Mouse (Mus musculus): Measurements from ENCODE around the gene Baz2b. TPM values are rescaled to one million over a fixed set of nuclear protein-coding genes. Genes with fewer than 3 reads are reported as not detected.
A peak's percentile ranks its signal among the peaks of the same experiment; 100 is the strongest.

Baz2b gene
- polyA plus RNA-seq, 1 experiment from 2014 or later: 108 TPM

DNA sequence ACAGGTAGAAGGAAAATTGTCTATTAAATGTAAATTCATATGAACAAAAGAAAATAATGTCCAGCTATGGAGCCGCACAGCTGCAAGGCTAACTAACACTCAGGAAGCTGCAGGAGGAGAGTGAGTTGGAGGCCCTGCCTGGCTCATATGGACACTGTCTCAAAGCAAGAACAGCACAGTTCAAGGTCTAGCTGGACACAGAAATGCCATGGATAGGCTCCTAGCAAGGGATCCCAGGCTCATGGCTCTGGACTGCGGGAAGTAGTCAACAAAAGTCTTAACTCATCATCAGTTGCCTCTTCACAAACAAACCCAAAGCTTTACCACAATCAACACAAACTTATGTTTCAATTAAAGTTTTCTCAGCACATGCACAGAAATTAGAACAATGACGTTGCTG, 169.5 kb downstream of the Baz2b start:
- H3K36me3 ChIP-seq (ENCODE audit: control insufficient read depth, insufficient read depth, low read length): no peaks in the 10 kb centered on the region
- H3K4me3 ChIP-seq (ENCODE audit: low read depth, low read length): no peak overlapping the region
- 95% methylated on average over 3 of the region's 3 CpGs for WGBS
- H3K9me3 ChIP-seq (ENCODE audit: control insufficient read depth, low read length): no peaks in the 10 kb centered on the region
- H3K4me1 ChIP-seq (replicated peaks; ENCODE audit: control insufficient read depth, insufficient read depth, low read length): peaks cover 3% of the 10 kb centered on the region; the same call in 1 of the 2 replicates
- no peak overlapping the region for H3K9ac ChIP-seq (ENCODE audit: low read depth, low read length)
- H3K27me3 ChIP-seq (ENCODE audit: control insufficient read depth, insufficient read depth, low read length): no peaks in the 10 kb centered on the region
- no peak for DNase-seq (ENCODE audit: low spot score)
- H3K27ac ChIP-seq (ENCODE audit: low read depth, low read length): no peak overlapping the region
- H3K4me2 ChIP-seq (replicated peaks; ENCODE audit: low read depth, low read length): no peak overlapping the region
- no peak for ATAC-seq (ENCODE audit: low FRiP score)

DNA sequence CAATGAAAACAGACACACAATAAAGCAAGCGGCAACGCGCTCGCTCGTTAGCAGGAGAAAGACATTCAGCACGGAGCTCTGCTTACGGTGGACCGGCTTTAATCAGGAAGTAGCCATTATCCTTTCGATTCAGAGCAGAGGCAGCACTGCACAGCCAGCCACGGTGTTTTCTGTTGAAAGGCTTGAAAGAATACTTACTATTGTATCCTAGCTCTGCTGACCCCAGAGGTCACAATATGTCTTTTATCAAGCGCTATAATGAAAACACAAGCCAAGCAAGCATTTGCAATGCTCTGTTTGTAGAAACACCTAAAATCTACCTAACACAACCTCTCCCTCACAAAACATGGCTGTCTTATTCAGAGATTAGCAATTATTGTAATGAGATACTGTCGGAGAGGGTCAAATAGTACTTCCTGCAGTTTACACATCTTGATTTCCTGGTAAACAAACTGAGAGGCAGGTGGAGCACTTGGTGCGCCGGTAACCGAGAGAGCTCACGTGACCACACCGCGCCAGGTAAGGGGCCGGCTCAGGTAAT, 172.6 kb downstream of the Baz2b start:
- Histone ChIP-seq H3K4me2 (replicated peaks; ENCODE audit: low read depth, low read length) (peak overlapping the region; percentile 29), H3K4me3 (ENCODE audit: low read depth, low read length) (peak overlapping the region; percentile 15), H3K27me3 (ENCODE audit: control insufficient read depth, insufficient read depth, low read length) (no peaks in the 10 kb centered on the region), H3K9ac (ENCODE audit: low read depth, low read length) (peak overlapping the region; percentile 24; the same call in 1 of the 2 replicates), H3K4me1 (replicated peaks; ENCODE audit: control insufficient read depth, insufficient read depth, low read length) (peaks cover 3% of the 10 kb centered on the region; the same call in 1 of the 2 replicates), H3K36me3 (ENCODE audit: control insufficient read depth, insufficient read depth, low read length) (no peaks in the 10 kb centered on the region), H3K9me3 (ENCODE audit: control insufficient read depth, low read length) (no peaks in the 10 kb centered on the region), H3K27ac (ENCODE audit: low read depth, low read length) (peak overlapping the region; percentile 44; the same call in 1 of the 2 replicates)
- ATAC-seq (ENCODE audit: low FRiP score) (0 out of 2 replicates have a peak, but pooled peaks have one; percentile 51), DNase-seq (ENCODE audit: low spot score) (peak; percentile 51)
- WGBS: 9% methylated on average over 19 of the region's 19 CpGs

DNA sequence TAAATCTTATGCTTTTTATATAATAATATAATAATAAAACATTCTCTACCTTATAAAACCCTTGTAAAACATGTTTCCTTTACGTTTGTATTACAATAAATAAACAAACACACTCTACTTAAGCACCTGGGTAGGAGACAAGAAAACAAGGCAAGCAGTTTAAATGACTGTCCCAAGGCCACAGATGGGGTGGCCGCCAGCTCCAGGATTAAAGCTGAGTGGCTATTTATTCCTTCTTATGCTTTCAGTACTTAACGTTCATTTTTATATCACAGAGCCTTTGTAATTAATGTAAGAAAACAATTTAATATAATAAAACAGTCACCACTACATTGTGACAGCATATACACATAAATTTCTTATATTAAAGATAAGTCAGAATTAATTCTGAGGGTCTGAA, 173.3 kb downstream of the Baz2b start:
- Histone ChIP-seq H3K4me3 (ENCODE audit: low read depth, low read length) (no peak overlapping the region), H3K27ac (ENCODE audit: low read depth, low read length) (no peak overlapping the region), H3K4me1 (replicated peaks; ENCODE audit: control insufficient read depth, insufficient read depth, low read length) (peaks cover 3% of the 10 kb centered on the region; the same call in 1 of the 2 replicates), H3K4me2 (replicated peaks; ENCODE audit: low read depth, low read length) (no peak overlapping the region), H3K27me3 (ENCODE audit: control insufficient read depth, insufficient read depth, low read length) (no peaks in the 10 kb centered on the region), H3K9ac (ENCODE audit: low read depth, low read length) (no peak overlapping the region), H3K9me3 (ENCODE audit: control insufficient read depth, low read length) (no peaks in the 10 kb centered on the region), H3K36me3 (ENCODE audit: control insufficient read depth, insufficient read depth, low read length) (no peaks in the 10 kb centered on the region)
- WGBS: 61% methylated on average over 3 of the region's 3 CpGs
- ATAC-seq (ENCODE audit: low FRiP score): no peak
- DNase-seq (ENCODE audit: low spot score): no peak

DNA sequence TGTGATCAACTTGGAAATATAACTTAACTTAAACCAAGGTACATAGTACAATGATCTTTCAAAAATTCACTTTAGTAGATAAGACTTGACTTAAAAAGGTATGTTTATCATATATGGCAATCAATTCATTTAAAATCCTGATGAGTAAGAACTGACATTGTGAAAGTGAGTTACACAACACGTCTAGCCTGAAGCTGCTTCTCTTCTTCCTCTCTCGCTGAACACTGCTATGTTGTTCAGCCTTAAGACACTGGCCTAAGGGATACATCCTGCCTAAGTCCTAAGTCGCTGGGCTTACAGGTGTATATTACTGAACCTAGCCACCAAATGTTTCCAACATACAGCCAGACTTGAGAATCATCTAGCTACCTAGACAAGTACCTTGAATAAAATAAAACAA, 178.6 kb downstream of the Baz2b start:
- H3K27ac ChIP-seq (ENCODE audit: low read depth, low read length): no peak overlapping the region
- H3K4me3 ChIP-seq (ENCODE audit: low read depth, low read length): no peak overlapping the region
- no peaks in the 10 kb centered on the region for H3K36me3 ChIP-seq (ENCODE audit: control insufficient read depth, insufficient read depth, low read length)
- DNase-seq (ENCODE audit: low spot score) (no peak), ATAC-seq (ENCODE audit: low FRiP score) (no peak)
- H3K9ac ChIP-seq (ENCODE audit: low read depth, low read length): no peak overlapping the region
- no peaks in the 10 kb centered on the region for H3K27me3 ChIP-seq (ENCODE audit: control insufficient read depth, insufficient read depth, low read length)
- H3K4me1 ChIP-seq (replicated peaks; ENCODE audit: control insufficient read depth, insufficient read depth, low read length): no peaks in the 10 kb centered on the region
- no peak overlapping the region for H3K4me2 ChIP-seq (replicated peaks; ENCODE audit: low read depth, low read length)
- H3K9me3 ChIP-seq (ENCODE audit: control insufficient read depth, low read length): no peaks in the 10 kb centered on the region
- 95% methylated on average over 3 of the region's 3 CpGs for WGBS

DNA sequence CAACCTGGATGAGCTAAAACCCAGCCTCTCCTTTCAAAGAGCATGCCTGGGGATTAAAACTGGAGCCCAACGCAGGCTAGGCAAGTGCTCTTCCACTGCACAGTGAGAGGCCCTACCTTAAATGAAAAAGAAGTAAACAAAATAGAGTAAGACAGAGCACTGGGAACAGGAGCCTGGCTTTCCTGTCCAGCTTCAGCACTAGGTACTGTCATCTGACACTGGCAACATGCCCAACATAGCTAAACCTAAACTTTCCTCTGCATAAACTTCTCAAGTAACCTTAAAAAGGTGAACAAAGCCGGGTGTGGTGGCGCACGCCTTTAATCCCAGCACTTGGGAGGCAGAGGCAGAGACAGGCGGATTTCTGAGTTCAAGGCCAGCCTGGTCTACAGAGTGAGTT, 180.6 kb downstream of the Baz2b start:
- Histone ChIP-seq H3K4me1 (replicated peaks; ENCODE audit: control insufficient read depth, insufficient read depth, low read length) (no peaks in the 10 kb centered on the region), H3K36me3 (ENCODE audit: control insufficient read depth, insufficient read depth, low read length) (no peaks in the 10 kb centered on the region), H3K4me2 (replicated peaks; ENCODE audit: low read depth, low read length) (no peak overlapping the region), H3K9me3 (ENCODE audit: control insufficient read depth, low read length) (no peaks in the 10 kb centered on the region), H3K27me3 (ENCODE audit: control insufficient read depth, insufficient read depth, low read length) (no peaks in the 10 kb centered on the region), H3K4me3 (ENCODE audit: low read depth, low read length) (no peak overlapping the region), H3K9ac (ENCODE audit: low read depth, low read length) (no peak overlapping the region), H3K27ac (ENCODE audit: low read depth, low read length) (no peak overlapping the region)
- ATAC-seq (ENCODE audit: low FRiP score): no peak
- WGBS: 96% methylated on average over 5 of the region's 5 CpGs
- no peak for DNase-seq (ENCODE audit: low spot score)

DNA sequence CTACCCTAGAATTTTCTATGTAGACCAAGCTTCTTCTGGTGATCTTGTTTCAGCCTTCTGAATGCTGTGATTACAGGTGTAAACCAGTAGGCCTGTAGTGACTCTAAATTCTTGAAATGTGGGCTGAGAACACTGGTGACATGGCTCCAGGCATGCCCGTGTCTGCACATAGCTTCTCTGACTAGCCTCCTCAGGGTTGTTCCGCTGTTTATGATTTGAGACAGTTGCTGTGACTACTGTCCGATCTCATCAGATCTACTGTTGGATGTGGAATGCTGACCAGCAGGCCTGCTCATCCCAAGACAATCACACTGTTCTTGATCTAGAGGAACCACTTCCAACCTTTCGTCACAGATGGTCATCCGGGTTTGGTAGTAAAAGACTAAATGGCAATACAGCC, 182.5 kb downstream of the Baz2b start:
- Histone ChIP-seq H3K9ac (ENCODE audit: low read depth, low read length) (no peak overlapping the region), H3K4me1 (replicated peaks; ENCODE audit: control insufficient read depth, insufficient read depth, low read length) (no peaks in the 10 kb centered on the region), H3K4me3 (ENCODE audit: low read depth, low read length) (no peak overlapping the region), H3K4me2 (replicated peaks; ENCODE audit: low read depth, low read length) (no peak overlapping the region), H3K36me3 (ENCODE audit: control insufficient read depth, insufficient read depth, low read length) (no peaks in the 10 kb centered on the region), H3K9me3 (ENCODE audit: control insufficient read depth, low read length) (no peaks in the 10 kb centered on the region), H3K27me3 (ENCODE audit: control insufficient read depth, insufficient read depth, low read length) (no peaks in the 10 kb centered on the region), H3K27ac (ENCODE audit: low read depth, low read length) (no peak overlapping the region)
- 93% methylated on average over 5 of the region's 5 CpGs for WGBS
- ATAC-seq (ENCODE audit: low FRiP score) (no peak), DNase-seq (ENCODE audit: low spot score) (no peak)

DNA sequence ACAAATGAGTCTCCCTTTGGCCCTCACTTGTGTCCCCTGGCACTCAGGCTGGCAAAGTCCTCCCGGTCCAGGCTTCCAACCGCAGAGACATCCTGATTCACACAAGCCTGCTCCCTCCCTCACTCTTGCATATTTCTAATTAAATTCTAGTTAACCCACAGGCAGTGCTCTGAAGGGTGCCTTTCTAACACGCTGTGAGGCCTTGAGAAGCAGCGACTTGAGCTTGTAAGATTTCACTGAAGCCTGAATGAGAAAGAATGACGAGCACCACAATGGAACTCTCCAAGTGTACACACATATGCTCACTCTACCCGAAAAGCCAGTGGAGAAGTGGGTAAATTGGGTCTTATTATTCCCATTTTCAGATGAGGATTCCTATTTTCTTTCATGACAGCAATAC, 183.1 kb downstream of the Baz2b start:
- H3K9me3 ChIP-seq (ENCODE audit: control insufficient read depth, low read length): no peaks in the 10 kb centered on the region
- no peaks in the 10 kb centered on the region for H3K27me3 ChIP-seq (ENCODE audit: control insufficient read depth, insufficient read depth, low read length)
- no peak overlapping the region for H3K9ac ChIP-seq (ENCODE audit: low read depth, low read length)
- H3K36me3 ChIP-seq (ENCODE audit: control insufficient read depth, insufficient read depth, low read length): no peaks in the 10 kb centered on the region
- no peak overlapping the region for H3K4me2 ChIP-seq (replicated peaks; ENCODE audit: low read depth, low read length)
- H3K4me1 ChIP-seq (replicated peaks; ENCODE audit: control insufficient read depth, insufficient read depth, low read length): no peaks in the 10 kb centered on the region
- 49% methylated on average over 6 of the region's 6 CpGs for WGBS
- no peak overlapping the region for H3K27ac ChIP-seq (ENCODE audit: low read depth, low read length)
- no peak for ATAC-seq (ENCODE audit: low FRiP score)
- DNase-seq (ENCODE audit: low spot score): no peak
- H3K4me3 ChIP-seq (ENCODE audit: low read depth, low read length): no peak overlapping the region

DNA sequence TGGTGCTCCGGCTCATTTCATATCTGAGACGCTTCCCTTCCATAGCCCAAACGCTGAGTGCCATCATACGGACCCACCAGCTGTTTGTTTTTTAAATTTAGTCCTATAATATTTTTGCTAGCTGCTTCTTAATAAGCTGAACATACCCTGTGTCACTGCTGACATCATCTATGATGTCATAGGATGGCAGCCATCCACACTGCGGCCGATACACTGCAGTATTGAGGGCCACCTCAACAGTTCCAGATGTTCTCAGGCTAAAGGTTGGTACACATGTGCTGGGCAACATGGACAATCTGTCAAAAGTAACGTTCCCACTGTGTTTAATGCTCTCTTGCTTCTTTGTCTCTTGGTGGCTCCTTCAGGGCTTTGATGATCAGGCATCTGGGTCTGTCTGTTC, 185.9 kb downstream of the Baz2b start:
- no peak for ATAC-seq (ENCODE audit: low FRiP score)
- Histone ChIP-seq H3K4me3 (ENCODE audit: low read depth, low read length) (no peak overlapping the region), H3K4me2 (replicated peaks; ENCODE audit: low read depth, low read length) (no peak overlapping the region), H3K27me3 (ENCODE audit: control insufficient read depth, insufficient read depth, low read length) (no peaks in the 10 kb centered on the region), H3K27ac (ENCODE audit: low read depth, low read length) (no peak overlapping the region), H3K4me1 (replicated peaks; ENCODE audit: control insufficient read depth, insufficient read depth, low read length) (no peaks in the 10 kb centered on the region), H3K9ac (ENCODE audit: low read depth, low read length) (no peak overlapping the region), H3K9me3 (ENCODE audit: control insufficient read depth, low read length) (no peaks in the 10 kb centered on the region), H3K36me3 (ENCODE audit: control insufficient read depth, insufficient read depth, low read length) (no peaks in the 10 kb centered on the region)
- no peak for DNase-seq (ENCODE audit: low spot score)
- WGBS: 91% methylated on average over 7 of the region's 7 CpGs

DNA sequence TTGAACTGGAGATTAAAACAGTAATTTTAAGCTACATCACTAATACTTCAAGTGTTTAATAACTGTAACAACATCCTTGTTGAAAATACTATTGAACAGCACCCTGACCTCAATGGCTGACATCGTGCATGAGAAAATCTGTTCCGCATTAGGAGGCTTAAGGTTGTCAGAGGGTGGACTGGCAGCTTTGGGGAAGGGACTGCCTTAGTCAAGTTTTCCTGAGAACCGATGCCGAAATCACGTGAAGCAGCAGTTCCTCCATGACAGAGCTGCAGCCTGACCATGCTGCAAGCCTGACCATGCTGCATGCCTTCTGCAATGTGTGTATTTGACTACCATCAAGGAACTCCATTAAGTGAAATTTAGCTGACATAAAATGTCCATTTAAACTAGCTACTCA, 188.1 kb downstream of the Baz2b start:
- DNase-seq (ENCODE audit: low spot score) (no peak), ATAC-seq (ENCODE audit: low FRiP score) (no peak)
- H3K4me2 ChIP-seq (replicated peaks; ENCODE audit: low read depth, low read length): no peak overlapping the region
- no peaks in the 10 kb centered on the region for H3K4me1 ChIP-seq (replicated peaks; ENCODE audit: control insufficient read depth, insufficient read depth, low read length)
- 77% methylated on average over 5 of the region's 5 CpGs for WGBS
- H3K27ac ChIP-seq (ENCODE audit: low read depth, low read length): no peak overlapping the region
- H3K9ac ChIP-seq (ENCODE audit: low read depth, low read length): no peak overlapping the region
- H3K4me3 ChIP-seq (ENCODE audit: low read depth, low read length): no peak overlapping the region
- H3K36me3 ChIP-seq (ENCODE audit: control insufficient read depth, insufficient read depth, low read length): no peaks in the 10 kb centered on the region
- H3K9me3 ChIP-seq (ENCODE audit: control insufficient read depth, low read length): no peaks in the 10 kb centered on the region
- H3K27me3 ChIP-seq (ENCODE audit: control insufficient read depth, insufficient read depth, low read length): no peaks in the 10 kb centered on the region
